Comparison of ENCODE assay signal across 8 mouse cellular contexts in the genomic region with DNA sequence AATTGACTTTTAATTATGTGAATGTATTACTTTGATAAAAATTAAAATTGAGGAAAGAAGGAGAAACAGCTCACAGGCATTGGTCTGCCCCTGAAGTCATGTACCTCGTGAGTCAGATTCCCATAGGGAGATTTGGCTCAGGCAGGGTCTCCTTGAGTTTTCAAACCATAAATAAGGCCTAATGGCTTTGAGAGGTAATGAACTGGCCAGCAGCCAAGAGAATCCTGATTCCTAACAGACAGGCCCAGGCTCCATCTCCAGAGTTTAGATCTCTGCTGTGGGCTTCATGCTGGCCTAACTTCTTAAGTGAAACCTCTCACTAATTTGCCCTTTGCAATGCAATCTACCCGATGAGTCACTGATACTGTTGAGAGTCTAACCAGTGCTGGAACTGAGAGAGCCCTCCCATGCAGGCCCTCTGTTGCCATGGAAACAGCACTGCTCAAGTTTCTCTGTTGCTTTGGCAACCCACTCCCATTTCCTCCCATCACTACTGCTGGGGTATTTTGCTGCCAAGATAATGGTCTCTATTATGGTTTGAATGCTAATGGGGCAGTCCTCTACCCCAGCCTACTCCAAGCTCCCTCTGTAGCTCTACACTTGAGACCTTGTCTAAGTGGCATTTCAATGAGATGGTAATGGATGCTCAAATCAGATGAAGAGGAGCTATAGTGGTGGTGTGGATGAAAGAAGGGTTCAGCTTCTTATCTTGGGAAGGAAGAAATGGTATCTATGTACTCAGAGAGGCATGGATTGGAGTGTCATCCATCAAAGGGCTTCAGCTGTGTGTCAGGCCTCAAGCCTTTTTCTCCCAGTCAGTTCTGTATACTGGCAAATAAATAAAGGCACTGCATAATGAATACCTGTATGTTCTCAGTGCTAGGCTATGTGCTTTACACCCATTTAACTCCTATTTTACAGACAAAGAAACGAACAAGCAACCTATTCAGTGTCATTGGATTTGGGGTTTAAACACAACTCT.
A peak's percentile ranks its signal among the peaks of the same experiment; 100 is the strongest.
DNase-seq lines count a peak whose midpoint lies in the region; ATAC-seq lines count a peak whose summit lies in the region.

No protein-coding gene starts in this region.

- peak overlapping the region; percentile 90 for H3K27ac ChIP-seq in forebrain, embryonic 15.5 days (replicated peaks)
- H3K27ac ChIP-seq in neural tube, embryonic 12.5 days: peak overlapping the region; percentile 42; the same call in 1 of the 2 replicates

- H3K9ac ChIP-seq in forebrain, embryonic 15.5 days (replicated peaks): no peak overlapping the region
- H3K9ac ChIP-seq in neural tube, embryonic 12.5 days: no peak overlapping the region

- 12% methylated on average over 3 of the region's 3 CpGs for WGBS in forebrain, embryonic 15.5 days
- 18% methylated on average over 3 of the region's 3 CpGs for WGBS in neural tube, embryonic 12.5 days

- H3K4me3 ChIP-seq in forebrain, embryonic 15.5 days: no peak overlapping the region
- no peak overlapping the region for H3K4me3 ChIP-seq in neural tube, embryonic 12.5 days

- no peaks in the 10 kb centered on the region for H3K36me3 ChIP-seq in forebrain, embryonic 15.5 days
- H3K36me3 ChIP-seq in neural tube, embryonic 12.5 days: no peaks in the 10 kb centered on the region

- no peaks in the 10 kb centered on the region for H3K27me3 ChIP-seq in forebrain, embryonic 15.5 days
- H3K27me3 ChIP-seq in neural tube, embryonic 12.5 days (replicated peaks): no peaks in the 10 kb centered on the region

- H3K4me1 ChIP-seq in forebrain, embryonic 15.5 days: peaks cover 47% of the 10 kb centered on the region
- peaks cover 25% of the 10 kb centered on the region for H3K4me1 ChIP-seq in neural tube, embryonic 12.5 days

- no peaks in the 10 kb centered on the region for H3K9me3 ChIP-seq in forebrain, embryonic 15.5 days
- no peaks in the 10 kb centered on the region for H3K9me3 ChIP-seq in neural tube, embryonic 12.5 days

- DNase-seq in ES-CJ7 (ENCODE audit: low read depth, low spot score): peak; percentile 81
- peak; percentile 68 for DNase-seq in adrenal gland, adult 2 months
- DNase-seq in layer of hippocampus, postnatal 25 days (ENCODE audit: extremely low spot score in 1 of 2, low spot score in 1 of 2): peak; percentile 39 to 46
- DNase-seq in thymus, adult 18-20 months: no peak
- no peak for DNase-seq in thymus, postnatal 10 days (ENCODE audit: low spot score in 2 of 2)
- no peak for DNase-seq in lung, postnatal 14 days

- H3K4me2 ChIP-seq in forebrain, embryonic 15.5 days (replicated peaks): no peak overlapping the region
- no peak overlapping the region for H3K4me2 ChIP-seq in neural tube, embryonic 12.5 days (replicated peaks)

- peak; percentile 95 for ATAC-seq in forebrain, embryonic 15.5 days (replicated peaks)
- ATAC-seq in neural tube, embryonic 12.5 days (ENCODE audit: low FRiP score, low read depth): peak; percentile 91

Comparison
In these comparisons a context has a peak if more than half of its experiments do, and no peak if none do; other contexts are left out.
1. DNase-seq: peak in ES-CJ7 (single experiment), adrenal gland, adult 2 months (single experiment) and layer of hippocampus, postnatal 25 days (2 of 2); none in thymus, adult 18-20 months (0 of 2), thymus, postnatal 10 days (0 of 2) and lung, postnatal 14 days (single experiment).